8 mouse cellular contexts compared by ENCODE assay signal in the genomic region with DNA sequence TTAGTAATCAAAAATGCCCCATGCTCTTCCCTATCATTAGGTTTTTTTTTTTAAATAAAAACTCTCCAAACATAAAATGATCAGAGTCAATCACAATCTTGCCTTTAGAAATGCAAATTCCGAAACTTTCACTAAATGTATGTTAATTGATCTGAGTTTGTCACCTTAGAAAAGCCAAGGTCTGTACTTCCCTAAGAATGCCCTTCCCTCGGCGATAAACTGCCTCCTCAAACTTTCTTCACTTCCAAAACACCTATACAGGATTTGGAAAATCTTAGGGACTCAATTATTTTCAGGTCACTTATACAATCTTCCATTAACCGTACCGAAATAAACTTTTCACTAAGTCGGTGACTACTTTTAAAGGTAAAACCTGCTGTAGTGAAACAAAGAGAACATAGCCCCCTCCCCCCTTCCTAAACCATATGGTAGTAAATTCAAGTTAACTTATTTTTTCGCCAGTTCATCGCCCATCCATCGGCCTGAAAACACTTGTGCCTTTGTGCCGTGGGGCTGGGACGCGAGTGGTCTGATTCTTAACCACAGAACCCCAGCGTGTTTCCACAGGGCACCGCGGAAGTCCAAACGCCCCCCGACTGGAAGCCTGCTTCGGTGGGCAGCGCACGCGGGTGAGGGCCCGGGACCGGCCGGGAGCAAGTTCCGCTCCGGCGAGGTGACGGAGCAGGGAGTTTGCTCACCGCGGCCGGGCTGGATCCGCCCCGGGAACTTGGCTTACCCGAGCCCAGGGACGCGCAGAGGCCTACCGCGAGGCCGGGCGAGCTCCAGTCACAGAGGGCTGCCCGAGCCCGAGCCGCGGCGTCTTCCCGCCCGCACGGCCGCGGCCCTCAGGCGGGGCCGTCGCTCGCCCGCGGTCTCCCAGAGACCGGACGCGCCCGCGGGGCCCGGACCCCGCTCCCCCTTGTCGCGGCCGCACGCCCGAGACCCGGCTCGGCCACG. TPM values are rescaled to one million over a fixed set of nuclear protein-coding genes. Genes with fewer than 3 reads are reported as not detected.
DNase-seq lines count a peak whose midpoint lies in the region; ATAC-seq and TF ChIP-seq lines count a peak whose summit lies in the region.

No protein-coding gene starts in this region.

- peaks cover 29% of the 10 kb centered on the region for H3K4me1 ChIP-seq in forebrain, embryonic 13.5 days

- ATAC-seq in cerebellum, adult (ENCODE audit: insufficient number of reproducible peaks, low FRiP score, low TSS enrichment), result peak; percentile 33
- peak; percentile 58 for ATAC-seq in forebrain, embryonic 13.5 days

- H3K36me3 ChIP-seq in forebrain, embryonic 13.5 days (ENCODE audit: poor library complexity, severe bottlenecking), result no peaks in the 10 kb centered on the region

- 1% methylated on average over 53 of the region's 71 CpGs for WGBS in forebrain, embryonic 13.5 days

- peak overlapping the region; percentile 97 for H3K4me3 ChIP-seq in forebrain, embryonic 13.5 days
- H3K4me3 ChIP-seq in layer of hippocampus, adult 2 months, result peak overlapping the region; percentile 60

- TF ChIP-seq CTCF in layer of hippocampus, adult 2 months (conservative IDR thresholded peaks at IDR 0.05), result no peak

- H3K27me3 ChIP-seq in forebrain, embryonic 13.5 days, result no peaks in the 10 kb centered on the region

- H3K9me3 ChIP-seq in forebrain, embryonic 13.5 days (replicated peaks), result no peaks in the 10 kb centered on the region

- peak overlapping the region; percentile 98 for H3K27ac ChIP-seq in forebrain, embryonic 13.5 days
- peak overlapping the region; percentile 94 for H3K27ac ChIP-seq in layer of hippocampus, adult 2 months

- peak overlapping the region; percentile 99 for H3K9ac ChIP-seq in forebrain, embryonic 13.5 days

- intact Hi-C loops in heart, postnatal 36 days (cut with DNase I), result loop anchor here (5.0 kb wide), 1 partner anchor 46 kb away; no protein-coding TSS in a partner anchor

- peak overlapping the region; percentile 78 for H3K4me2 ChIP-seq in forebrain, embryonic 13.5 days

- peak; percentile 70 for DNase-seq in ES-CJ7 (ENCODE audit: low read depth, low spot score)
- DNase-seq in heart, postnatal 36 days, result peak; percentile 63 to 76
- DNase-seq in layer of hippocampus, adult 2 months (ENCODE audit: low spot score in 2 of 2), result peak; percentile 16 to 58
- peak; percentile 65 for DNase-seq in lung, postnatal 14 days
- peak; percentile 57 for DNase-seq in ovary, postnatal 36 days (ENCODE audit: low spot score)
- peak; percentile 69 for DNase-seq in thymus, postnatal 25 days

RNA-seq across cellular contexts. Expression of gene Kcmf1, which starts 1.3 kb away (rescaled TPM):
- 28.4 and 28.8 TPM in 2 replicates for polyA plus RNA-seq in forebrain, embryonic 13.5 days (2015; fragmentation: Nextera tagmentation; extraction: Ambion mirVana)
- 100 to 1,000 TPM; 104 to 110 TPM for total RNA-seq in heart, postnatal 36 days (2021)
- 10 to 100 TPM; 57.8 to 64.1 TPM for total RNA-seq in layer of hippocampus, adult 2 months (2021)

Comparison
In these comparisons a context has a peak if more than half of its experiments do, and no peak if none do; other contexts are left out.
1. Peak in every context shown above with its lines: DNase-seq, ATAC-seq, H3K4me3 ChIP-seq and H3K27ac ChIP-seq.